Mouse (Mus musculus) limb, embryonic 10.5 days (tissue): ENCODE measurements around the gene Snx25. TPM values are rescaled to one million over a fixed set of nuclear protein-coding genes. Genes with fewer than 3 reads are reported as not detected.

Experiments used
- DNase-seq: peaks from one replicate; pipeline ENCODE4 v3.0.0-alpha.2; 2017; ENCODE audit warnings: low spot score
- H3K27ac ChIP-seq: fragments of 300-500 bp; sonication (generic); 2 replicates; pipeline ENCODE4 v1.5.1; 2016; ENCODE audit warnings: mild to moderate bottlenecking
- H3K27me3 ChIP-seq: fragments of 300-500 bp; sonication (generic); 2 replicates; pipeline ENCODE4 v1.6.1; 2016; ENCODE audit warnings: low read depth, mild to moderate bottlenecking; ENCODE audit not compliant: poor library complexity, severe bottlenecking
- H3K36me3 ChIP-seq: fragments of 300-500 bp; sonication (generic); 2 replicates; pipeline ENCODE4 v1.6.1; 2016; ENCODE audit warnings: mild to moderate bottlenecking, moderate library complexity
- H3K4me1 ChIP-seq: fragments of 300-500 bp; sonication (generic); 2 replicates; pipeline ENCODE4 v1.6.1; 2016
- H3K4me3 ChIP-seq: fragments of 300-500 bp; sonication (generic); 2 replicates; pipeline ENCODE4 v1.5.1; 2016; ENCODE audit warnings: mild to moderate bottlenecking, moderate library complexity
- H3K9me3 ChIP-seq: fragments of 300-500 bp; sonication (generic); replicated peaks from 2 replicates; pipeline ENCODE4 v1.6.1; 2016; ENCODE audit warnings: mild to moderate bottlenecking
- WGBS: fragments of 180-500 bp; shearing (Covaris S2); methylation state at CpG from one replicate; pipeline ENCODE4 v1.1.7; 2016; 5-methylcytosine and 5-hydroxymethylcytosine counted together
- polyA plus RNA-seq: library from polyadenylated mRNA; unstranded; fragments of >200 nt; fragmentation: Nextera tagmentation; extraction: Ambion mirVana; gene quantifications from 2 replicates; pipeline ENCODE4 v1.2.1, GENCODE M21; 2016

Snx25 gene
- polyA plus RNA-seq, 1 experiment from 2014 or later: 3.7 TPM

DNA sequence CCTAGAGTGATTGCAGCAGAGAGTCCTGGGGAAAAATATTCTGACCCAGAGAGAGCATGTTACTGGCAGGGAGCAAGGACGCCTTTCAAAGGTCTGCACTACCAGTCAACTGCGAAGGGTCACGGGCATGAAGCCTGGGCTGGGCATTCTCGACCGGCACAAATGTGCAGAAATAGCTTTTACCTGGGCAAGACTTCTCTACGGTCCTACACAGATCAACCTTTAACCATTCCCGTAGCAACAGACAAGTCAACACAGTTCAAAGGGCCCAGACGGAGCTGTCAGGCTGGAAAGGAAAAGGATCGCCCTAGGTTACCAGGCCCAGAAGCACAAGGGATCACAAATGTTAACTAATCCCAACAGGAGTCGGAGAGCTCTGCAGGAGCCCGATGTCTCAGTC, 115.7 kb downstream of the Snx25 start:
- H3K36me3 ChIP-seq: no peaks in the 10 kb centered on the region
- no peaks in the 10 kb centered on the region for H3K9me3 ChIP-seq
- H3K4me3 ChIP-seq: no peak overlapping the region
- DNase-seq: no peak
- WGBS: 77% methylated on average over 11 of the region's 11 CpGs
- no peaks in the 10 kb centered on the region for H3K4me1 ChIP-seq
- no peaks in the 10 kb centered on the region for H3K27me3 ChIP-seq
- no peak overlapping the region for H3K27ac ChIP-seq

DNA sequence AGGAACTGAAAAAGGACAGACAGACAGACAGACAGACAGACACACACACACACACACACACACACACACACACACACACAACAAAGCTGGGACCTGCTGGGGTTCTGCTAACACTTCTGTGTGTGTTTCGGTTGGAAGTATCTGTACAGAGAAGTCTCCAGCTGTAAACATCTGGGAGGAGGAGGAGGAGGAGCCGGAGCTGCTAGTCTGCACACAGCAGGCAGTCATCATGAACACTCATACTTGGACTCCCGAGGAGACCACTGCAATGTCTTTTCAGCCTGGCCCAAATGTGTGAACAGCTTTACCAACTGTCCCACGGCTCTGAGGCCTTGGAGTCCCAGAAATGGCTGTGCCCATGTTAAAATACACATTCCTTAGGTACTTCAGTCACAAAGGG, 127.6 kb downstream of the Snx25 start:
- DNase-seq: no peak
- no peaks in the 10 kb centered on the region for H3K36me3 ChIP-seq
- no peak overlapping the region for H3K4me3 ChIP-seq
- H3K9me3 ChIP-seq: no peaks in the 10 kb centered on the region
- H3K27ac ChIP-seq: no peak overlapping the region
- 65% methylated on average over 4 of the region's 4 CpGs for WGBS
- no peaks in the 10 kb centered on the region for H3K27me3 ChIP-seq
- H3K4me1 ChIP-seq: no peaks in the 10 kb centered on the region

DNA sequence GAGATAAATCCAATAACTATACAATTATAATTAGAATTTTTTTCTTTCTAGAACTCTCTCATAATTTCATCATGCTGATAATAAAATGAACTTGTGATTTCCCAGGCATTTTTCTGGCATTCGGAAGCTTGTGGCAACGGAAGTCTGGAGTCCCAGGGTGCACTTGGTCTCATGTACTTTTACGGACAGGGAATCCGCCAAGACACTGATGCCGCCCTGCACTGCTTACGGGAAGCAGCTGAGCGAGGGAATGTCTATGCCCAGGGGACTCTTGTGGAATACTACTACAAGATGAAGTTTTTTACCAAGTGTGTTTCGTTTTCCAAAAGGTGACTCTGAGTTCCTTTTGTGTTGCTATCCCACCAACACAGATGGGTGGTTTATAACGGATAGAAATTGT, 129.2 kb downstream of the Snx25 start:
- Histone ChIP-seq H3K4me1 (no peaks in the 10 kb centered on the region), H3K27me3 (no peaks in the 10 kb centered on the region), H3K4me3 (no peak overlapping the region), H3K9me3 (no peaks in the 10 kb centered on the region), H3K27ac (no peak overlapping the region), H3K36me3 (no peaks in the 10 kb centered on the region)
- 93% methylated on average over 9 of the region's 9 CpGs for WGBS
- no peak for DNase-seq

DNA sequence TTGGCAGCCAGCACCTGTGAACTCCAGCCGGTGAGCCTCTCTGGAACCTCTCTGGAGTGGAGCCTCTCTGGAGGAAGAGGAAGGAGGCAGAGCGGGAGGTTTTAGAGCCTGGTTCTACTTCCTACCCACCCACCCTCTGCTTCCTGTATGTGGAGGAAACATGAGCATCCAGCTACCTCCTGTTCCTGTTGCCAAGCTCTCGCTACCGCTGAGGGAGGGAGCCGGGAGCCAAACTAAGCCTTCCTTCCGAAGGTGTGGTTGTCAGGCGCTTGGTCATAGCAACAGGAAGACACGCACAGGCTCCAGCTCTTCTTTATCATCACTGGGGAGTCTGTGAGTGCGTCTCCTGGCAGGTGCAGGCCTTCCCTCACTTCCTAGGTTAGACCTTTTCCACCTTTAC, 129.8 kb downstream of the Snx25 start:
- 90% methylated on average over 9 of the region's 9 CpGs for WGBS
- H3K4me1 ChIP-seq: no peaks in the 10 kb centered on the region
- H3K4me3 ChIP-seq: no peak overlapping the region
- no peaks in the 10 kb centered on the region for H3K27me3 ChIP-seq
- no peak overlapping the region for H3K27ac ChIP-seq
- no peaks in the 10 kb centered on the region for H3K36me3 ChIP-seq
- H3K9me3 ChIP-seq: no peaks in the 10 kb centered on the region
- DNase-seq: no peak

DNA sequence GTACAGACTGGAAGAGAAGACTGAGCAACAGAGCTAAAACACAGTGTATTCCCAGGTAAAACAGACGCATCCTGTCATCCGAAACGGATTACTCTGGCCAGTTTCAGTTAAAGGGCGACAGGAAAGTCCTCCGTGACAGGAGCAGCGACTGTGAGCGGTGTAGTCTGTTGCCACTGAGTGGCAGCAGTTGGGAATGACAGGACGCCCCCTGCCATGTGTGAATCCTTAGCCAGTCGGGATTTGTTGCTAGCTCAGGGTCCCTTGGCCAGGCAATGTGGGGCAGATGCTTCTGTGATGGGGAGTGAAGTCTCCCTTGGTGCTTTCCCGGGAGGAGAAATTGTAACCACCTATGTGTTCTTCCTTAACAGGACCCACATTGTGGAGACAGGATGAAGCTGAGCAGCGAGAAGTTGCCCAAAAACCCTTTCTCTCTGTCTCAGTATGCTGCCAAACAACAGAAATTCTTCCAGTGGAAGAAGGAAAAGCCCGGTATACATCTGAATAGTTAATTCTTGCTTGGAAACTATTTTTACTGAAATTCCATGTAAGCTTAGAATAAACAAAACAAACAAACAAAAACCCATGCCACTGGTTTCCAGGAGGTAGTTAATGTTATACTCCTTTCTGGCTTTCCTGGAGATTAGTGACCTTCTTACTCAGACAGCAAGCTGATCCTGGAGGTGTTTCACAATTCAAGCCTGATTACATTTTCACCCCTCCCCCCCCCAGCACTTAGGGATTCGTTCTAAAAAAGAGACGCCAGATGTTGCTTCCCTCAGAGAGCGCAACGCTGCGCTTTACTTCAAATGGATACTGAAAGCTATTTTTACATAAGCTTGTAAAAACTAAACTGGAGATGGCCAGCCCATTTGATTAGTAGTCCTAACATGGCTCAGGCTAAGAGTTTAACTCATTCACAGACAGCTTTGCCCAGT, 140.9 kb downstream of the Snx25 start:
- Histone ChIP-seq H3K9me3 (no peaks in the 10 kb centered on the region), H3K4me1 (peaks cover 13% of the 10 kb centered on the region), H3K27ac (peak overlapping the region; percentile 47; the same call in 1 of the 2 replicates), H3K4me3 (peak overlapping the region; percentile 25; the same call in 1 of the 2 replicates), H3K27me3 (no peaks in the 10 kb centered on the region), H3K36me3 (no peaks in the 10 kb centered on the region)
- peak; percentile 51 for DNase-seq
- WGBS: 17% methylated on average over 17 of the region's 17 CpGs

DNA sequence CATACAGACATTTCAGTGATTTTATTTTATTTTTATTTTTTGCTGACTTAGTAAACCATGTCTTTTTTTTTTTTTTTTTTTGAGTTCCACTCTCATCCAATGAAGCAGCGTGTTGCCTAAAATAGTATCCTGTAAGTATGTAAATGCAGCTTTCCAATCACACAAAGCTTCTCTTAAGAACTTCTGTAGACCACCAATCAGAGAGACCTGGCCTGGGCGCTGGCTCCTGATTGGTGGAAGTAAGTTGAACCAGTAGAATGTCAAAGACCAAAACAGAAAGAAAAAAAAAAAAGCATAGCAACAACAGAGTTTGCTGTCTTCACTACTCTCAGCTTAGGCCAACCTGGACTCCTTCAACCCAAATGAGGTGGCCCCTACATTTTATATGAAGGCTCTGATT, 141.7 kb downstream of the Snx25 start:
- Histone ChIP-seq H3K4me3 (peak overlapping the region; percentile 25; the same call in 1 of the 2 replicates), H3K9me3 (no peaks in the 10 kb centered on the region), H3K4me1 (peaks cover 13% of the 10 kb centered on the region), H3K36me3 (no peaks in the 10 kb centered on the region), H3K27ac (peak overlapping the region; percentile 47; the same call in 1 of the 2 replicates), H3K27me3 (no peaks in the 10 kb centered on the region)
- DNase-seq: no peak
- 54% methylated on average over 2 of the region's 2 CpGs for WGBS

DNA sequence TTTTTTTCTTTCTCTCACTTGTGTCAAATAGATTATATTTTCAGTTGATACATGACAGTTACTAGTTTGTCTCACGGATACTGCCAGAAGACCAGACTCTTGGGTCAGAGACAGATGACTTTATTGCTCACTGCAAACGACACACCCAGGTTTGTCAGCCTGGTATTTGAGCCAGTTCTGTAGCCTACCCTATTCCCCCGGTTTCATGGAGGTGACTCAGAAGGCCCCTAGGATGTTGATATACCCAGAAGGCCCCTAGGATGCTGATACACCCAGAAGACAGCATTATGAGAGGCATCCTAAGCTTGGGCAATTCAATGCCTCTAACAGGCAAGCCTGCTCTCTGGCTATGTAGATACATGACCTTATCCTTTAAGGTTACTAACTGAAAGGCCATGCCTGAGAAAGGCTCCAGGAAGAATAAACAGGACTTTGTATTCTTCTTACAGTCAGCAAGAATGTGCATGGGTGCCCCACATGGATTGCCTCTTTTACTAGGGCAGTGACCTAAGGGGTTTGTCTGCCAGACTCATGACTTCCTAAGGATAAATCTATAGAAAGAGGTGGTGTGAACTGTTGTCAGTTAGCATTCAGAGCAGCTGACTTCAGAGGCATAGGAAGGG, 144.8 kb downstream of the Snx25 start:
- Histone ChIP-seq H3K36me3 (no peaks in the 10 kb centered on the region), H3K4me1 (peaks cover 13% of the 10 kb centered on the region), H3K27me3 (no peaks in the 10 kb centered on the region), H3K4me3 (no peak overlapping the region), H3K27ac (no peak overlapping the region), H3K9me3 (no peaks in the 10 kb centered on the region)
- WGBS: 48% methylated on average over 3 of the region's 3 CpGs
- DNase-seq: no peak

DNA sequence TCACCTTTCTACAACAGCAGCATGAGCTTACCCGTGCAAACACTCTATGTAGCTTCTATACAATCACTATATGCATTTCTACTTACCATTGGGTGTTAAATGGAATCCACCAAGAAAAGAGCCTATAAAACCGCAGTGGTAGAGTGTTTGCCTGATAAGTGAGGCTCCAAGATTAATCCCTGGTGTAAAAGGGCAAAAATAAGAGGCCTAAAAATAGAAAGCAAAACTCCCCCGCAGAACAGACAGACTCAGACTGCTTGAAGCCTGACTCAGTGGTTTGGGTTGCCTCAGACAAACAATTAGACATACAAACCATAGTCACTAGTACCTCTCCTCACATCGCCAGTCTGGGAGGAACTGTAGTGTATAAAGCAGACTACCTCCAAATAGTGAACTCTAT, 146.4 kb downstream of the Snx25 start, which contains the start of gene Ankrd37:
Gene Ankrd37 (minus strand): TSS at position 112 of the 400 bp plus-strand sequence.
- WGBS: 79% methylated on average over 4 of the region's 4 CpGs

DNA sequence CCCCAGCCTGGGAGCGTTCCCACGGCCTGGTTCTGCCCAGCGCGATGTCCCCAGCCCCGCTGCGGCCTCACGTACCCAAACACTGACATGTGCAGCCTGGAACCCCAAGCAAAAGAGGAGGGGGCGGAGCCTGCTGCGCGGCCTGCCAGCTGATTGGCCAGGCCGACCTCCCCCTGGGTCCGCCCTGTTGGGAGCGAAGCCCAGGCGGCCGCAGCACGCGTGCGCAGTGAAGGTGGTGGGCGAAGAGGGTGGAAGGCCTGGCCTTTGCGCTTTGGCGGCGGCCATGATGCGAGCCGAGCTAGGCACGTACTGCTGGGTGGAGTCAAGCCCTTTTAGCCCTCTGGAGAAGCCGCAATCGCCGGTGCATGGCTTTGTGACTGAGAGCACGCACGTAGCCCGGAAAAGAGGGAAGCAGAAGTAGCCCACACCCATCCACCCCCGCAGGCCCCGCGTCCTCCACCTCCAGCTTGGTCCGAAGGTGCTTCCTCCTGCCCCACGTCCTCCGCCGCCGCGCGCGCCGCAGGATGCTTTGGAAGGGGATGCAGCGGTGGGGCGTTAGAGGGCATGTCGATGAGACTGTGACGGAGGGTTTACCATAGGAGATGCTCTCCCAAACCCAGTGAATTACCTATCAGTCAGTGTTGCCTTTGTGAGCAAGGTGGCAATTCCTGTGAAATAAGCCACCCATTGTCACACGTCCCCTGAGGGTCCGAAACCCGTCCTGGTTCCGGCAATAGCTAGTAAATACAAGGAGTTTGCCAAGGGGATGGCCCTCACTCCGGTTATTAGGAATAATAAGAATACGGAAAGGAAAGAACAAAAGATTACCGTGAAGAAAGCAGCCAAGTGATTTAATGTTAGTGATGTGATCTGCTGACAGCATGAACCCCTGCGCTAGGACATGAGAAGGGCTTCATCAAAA, 151.9 kb downstream of the Snx25 start:
- Histone ChIP-seq H3K36me3 (peaks cover 25% of the 10 kb centered on the region), H3K4me3 (peak overlapping the region; percentile 65), H3K9me3 (no peaks in the 10 kb centered on the region), H3K4me1 (peaks cover 13% of the 10 kb centered on the region), H3K27ac (peak overlapping the region; percentile 98), H3K27me3 (no peaks in the 10 kb centered on the region)
- peak; percentile 99 for DNase-seq
- WGBS: 8% methylated on average over 55 of the region's 55 CpGs

More for the DNA sequence above, 146.4 kb downstream of the Snx25 start, which contains the start of gene Ankrd37:
- Histone ChIP-seq H3K36me3 (no peaks in the 10 kb centered on the region), H3K4me1 (peaks cover 3% of the 10 kb centered on the region), H3K4me3 (no peak within 1 kb of the TSS), H3K9me3 (no peaks in the 10 kb centered on the region), H3K27me3 (no peaks in the 10 kb centered on the region), H3K27ac (no peak within 1 kb of the TSS)
- DNase-seq: no peak

DNA sequence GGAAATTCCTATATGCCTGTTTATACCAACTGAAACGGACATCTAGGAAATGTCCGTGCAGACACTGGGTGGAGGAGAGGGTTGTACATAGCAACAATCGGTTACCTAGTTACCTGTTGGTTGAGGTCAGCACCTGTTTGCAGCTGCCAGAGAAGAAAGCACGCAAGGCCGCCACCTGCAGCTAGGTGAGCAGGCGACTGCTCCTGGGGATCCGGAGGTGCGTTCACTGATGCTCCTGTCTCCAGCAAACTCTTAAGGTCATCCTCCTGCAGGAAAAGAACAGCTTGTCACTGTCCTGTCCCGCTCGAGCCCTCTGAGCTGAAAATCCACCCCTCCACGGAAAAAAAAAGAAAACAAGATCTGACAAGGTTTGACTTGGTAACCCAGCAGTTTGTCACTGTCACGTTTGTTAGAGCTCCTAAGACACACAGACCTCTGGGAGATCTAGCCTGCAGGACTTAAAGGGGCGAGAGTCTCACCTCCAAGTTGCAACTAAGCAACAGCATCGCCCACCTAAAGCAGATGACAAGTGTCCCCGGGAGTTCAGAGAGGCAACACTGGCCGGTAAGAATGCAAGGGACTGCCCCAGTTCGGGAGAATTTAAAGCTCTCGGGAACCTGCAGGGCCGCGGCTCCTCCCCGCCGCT, 152.7 kb downstream of the Snx25 start, which contains the start of gene Lrp2bp:
Gene Lrp2bp (plus strand): TSS at position 166 of the 646 bp plus-strand sequence.
- 6% methylated on average over 22 of the region's 22 CpGs for WGBS
- Histone ChIP-seq H3K27ac (peak within 1 kb of the TSS; percentile 98), H3K9me3 (no peaks in the 10 kb centered on the region), H3K36me3 (peaks cover 29% of the 10 kb centered on the region), H3K4me1 (peaks cover 13% of the 10 kb centered on the region), H3K4me3 (peak within 1 kb of the TSS; percentile 65), H3K27me3 (no peaks in the 10 kb centered on the region)
- peak; percentile 48 for DNase-seq

DNA sequence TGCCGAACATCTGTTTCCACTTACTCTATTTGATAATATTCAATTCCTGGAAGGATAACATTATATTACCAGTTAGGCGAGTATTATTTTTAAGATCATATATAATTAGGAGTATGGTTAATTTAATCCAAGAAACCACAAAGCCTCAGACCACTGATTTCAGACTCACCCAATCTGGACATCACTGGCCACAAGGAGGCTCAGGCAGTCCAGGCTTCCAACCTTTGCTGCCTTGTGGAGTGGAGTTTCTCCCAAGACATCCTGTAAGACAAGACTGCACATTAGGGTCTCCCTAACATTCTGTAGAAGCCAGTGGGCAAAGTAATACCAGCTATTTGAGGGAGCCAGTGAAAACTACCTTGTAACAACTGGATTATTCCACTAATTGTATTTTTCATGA, 153.7 kb downstream of the Snx25 start:
- H3K4me3 ChIP-seq: no peak overlapping the region
- H3K9me3 ChIP-seq: no peaks in the 10 kb centered on the region
- DNase-seq: no peak
- H3K27ac ChIP-seq: no peak overlapping the region
- peaks cover 13% of the 10 kb centered on the region for H3K4me1 ChIP-seq
- H3K36me3 ChIP-seq: peaks cover 35% of the 10 kb centered on the region
- WGBS: 84% methylated on average over 2 of the region's 2 CpGs
- H3K27me3 ChIP-seq: no peaks in the 10 kb centered on the region

DNA sequence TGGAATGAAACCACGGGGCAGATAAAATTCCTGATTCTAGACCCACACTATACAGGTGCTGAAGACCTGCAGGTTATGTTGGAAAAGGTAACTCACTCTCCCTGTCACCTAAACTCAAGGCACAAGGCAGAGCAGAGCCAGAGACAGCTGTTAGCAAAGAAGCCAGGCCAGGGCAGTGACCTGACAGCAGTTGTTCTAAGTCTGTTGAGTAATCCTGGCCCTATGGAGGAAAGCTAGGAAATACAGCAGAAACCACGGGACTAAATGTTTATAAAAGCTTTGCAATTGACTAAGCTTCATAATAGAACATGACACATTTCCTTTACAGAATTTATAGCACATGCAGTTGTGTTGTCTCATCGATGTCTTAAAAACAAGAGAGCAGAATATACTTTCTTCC, 156.4 kb downstream of the Snx25 start:
- no peak for DNase-seq
- Histone ChIP-seq H3K4me3 (no peak overlapping the region), H3K9me3 (no peaks in the 10 kb centered on the region), H3K27me3 (no peaks in the 10 kb centered on the region), H3K36me3 (peaks cover 41% of the 10 kb centered on the region), H3K4me1 (peaks cover 12% of the 10 kb centered on the region), H3K27ac (no peak overlapping the region)
- WGBS: 88% methylated on average over 3 of the region's 3 CpGs
